Mouse (Mus musculus) liver, adult 2 months (tissue): ENCODE data around the gene Plin2.

Experiments used
- CTCF ChIP-seq: fragments of 200-500 bp; IDR thresholded peaks from 2 replicates; pipeline ENCODE4 v1.5.1; 2011; ENCODE audit warnings: low read depth, low read length, control low read depth
- POLR2A ChIP-seq: fragments of 200-500 bp; IDR thresholded peaks from 2 replicates; pipeline ENCODE4 v1.6.1; 2011; ENCODE audit warnings: low read length, control low read depth; ENCODE audit not compliant: insufficient read depth; ENCODE audit errors: extremely low read depth

- no peak for TF ChIP-seq CTCF
- TF ChIP-seq POLR2A, result no peak
Measured at GRCm38 (mm10) chr4:86686009-86686366, 16.1 kb upstream of the Plin2 start.
